Comparison of ENCODE assay signal across 13 mouse cellular contexts in the genomic region with DNA sequence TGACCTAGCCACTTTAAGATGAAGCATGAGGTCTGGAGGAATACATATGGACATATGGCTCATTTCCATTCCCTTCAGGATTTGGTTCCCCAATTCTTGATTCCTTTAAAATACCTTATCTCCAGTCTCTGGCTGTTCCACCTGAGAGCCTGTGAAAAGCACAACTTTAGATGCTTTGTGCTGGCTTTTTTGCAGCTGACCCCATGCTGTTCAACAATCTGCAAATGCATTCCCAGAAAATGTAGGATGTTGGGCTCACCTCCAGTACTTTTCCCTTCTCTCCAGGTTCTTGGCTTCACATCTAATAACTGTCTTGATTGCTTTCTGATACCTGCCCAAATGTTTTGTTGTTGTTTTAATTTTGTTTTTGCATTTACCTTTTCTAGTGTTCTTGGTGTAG.
DNase-seq lines count a peak whose midpoint lies in the region; ATAC-seq lines count a peak whose summit lies in the region.
"Had no signal": no experiment of that assay in that cellular context is flagged by ENCODE, and none has a peak within 500 bp of the region (broad histone marks: within the 10 kb centered on the region; RNA-seq: fewer than 3 reads in every experiment).

No protein-coding gene starts in this region.

- no peak for ATAC-seq in cerebellum, adult (ENCODE audit: insufficient number of reproducible peaks, low FRiP score, low TSS enrichment)
- ATAC-seq: forebrain, postnatal 0 days; hindbrain, embryonic 16.5 days had no signal

- DNase-seq in cerebellum, adult 11-12 months, result peak; percentile 43
- DNase-seq in cerebellum, adult 8-10 months, result peak; percentile 35
- peak; percentile 23 to 67 for DNase-seq in cerebellum, postnatal 14 days
- no peak for DNase-seq in right cerebral cortex, postnatal 10 days (ENCODE audit: low spot score in 2 of 2)
- no peak for DNase-seq in spleen, postnatal 14 days (ENCODE audit: low spot score in 2 of 2)
- no peak for DNase-seq in ovary, adult 18-20 months (ENCODE audit: low spot score)
- DNase-seq: adrenal gland, postnatal 10 days; forebrain, postnatal 0 days; gastrocnemius, postnatal 14 days; heart, postnatal 36 days; kidney, adult 11 months had no signal

Comparison
In these comparisons a context has a peak if more than half of its experiments do, and no peak if none do; other contexts are left out.
1. DNase-seq: peak in cerebellum, adult 11-12 months (single experiment), cerebellum, adult 8-10 months (single experiment) and cerebellum, postnatal 14 days (2 of 2); none in right cerebral cortex, postnatal 10 days (0 of 2), spleen, postnatal 14 days (0 of 2) and ovary, adult 18-20 months (single experiment).